Mouse (Mus musculus) hindlimb bud, embryonic 11.5 days (tissue): Measurements from ENCODE around the gene Ndel1.
A peak's percentile ranks its signal among the peaks of the same experiment; 100 is the strongest.

ENCODE experiments used
- DNase-seq: peaks from one replicate; pipeline ENCODE4 v3.0.0-alpha.2; 2012; ENCODE audit warnings: low read depth, low spot score; ENCODE audit errors: extremely low spot score

The Ndel1 gene

DNA sequence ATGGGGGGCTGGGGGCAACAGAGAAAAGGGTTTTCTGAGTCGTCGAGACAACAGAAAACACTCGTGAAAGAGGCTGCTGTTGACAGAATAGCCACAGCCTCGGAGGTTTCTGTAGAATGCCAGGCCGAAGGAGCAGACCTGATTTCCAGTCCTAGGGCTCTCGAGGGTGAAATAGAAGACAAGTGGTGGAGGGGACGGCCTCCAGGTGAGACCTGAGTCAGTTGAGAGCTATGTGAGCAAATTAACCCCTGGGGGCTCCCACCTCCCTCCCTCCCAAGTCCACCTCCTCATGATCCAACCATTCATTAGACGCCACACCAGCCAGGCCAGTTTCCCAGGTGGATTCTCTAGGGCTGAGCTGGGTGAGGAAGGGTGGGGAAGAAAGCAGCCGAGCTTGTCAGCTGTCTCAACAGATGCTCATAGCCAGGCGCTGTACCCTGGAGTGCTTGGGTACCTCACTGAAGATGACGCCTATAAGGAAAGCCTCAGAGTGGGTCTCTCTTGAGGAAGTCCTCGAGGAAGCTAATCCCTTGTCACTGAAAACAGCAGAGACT lies 22.3 kb upstream of the Ndel1 start:
- no peak for DNase-seq

DNA sequence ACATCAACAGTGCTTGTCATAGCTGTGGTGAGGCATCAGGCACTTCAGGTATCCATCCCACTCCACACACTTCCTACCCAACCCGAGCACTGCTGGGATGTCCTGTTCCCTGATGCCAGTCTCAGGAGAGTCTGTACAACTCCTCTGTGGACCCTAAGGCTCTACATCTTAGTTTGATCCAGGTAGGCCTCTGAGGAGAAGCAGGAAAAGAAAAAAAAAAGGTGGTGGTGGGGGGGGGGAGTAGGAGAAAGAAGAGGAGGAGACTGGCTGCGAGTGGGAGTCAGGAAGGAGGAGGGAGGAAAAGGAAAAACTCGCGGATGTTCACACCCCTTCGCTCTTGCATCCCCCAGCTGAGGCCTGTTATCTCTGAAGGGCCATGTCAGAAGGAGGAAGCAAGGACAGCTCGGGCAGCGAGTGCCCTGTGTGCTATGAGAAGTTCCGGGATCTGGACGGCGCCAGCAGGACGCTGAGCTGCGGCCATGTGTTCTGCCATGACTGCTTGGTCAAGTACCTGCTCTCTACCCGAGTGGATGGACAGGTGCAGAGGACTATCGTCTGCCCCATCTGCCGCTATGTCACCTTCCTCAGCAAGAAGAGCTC lies 20.7 kb upstream of the Ndel1 start:
- no peak for DNase-seq

DNA sequence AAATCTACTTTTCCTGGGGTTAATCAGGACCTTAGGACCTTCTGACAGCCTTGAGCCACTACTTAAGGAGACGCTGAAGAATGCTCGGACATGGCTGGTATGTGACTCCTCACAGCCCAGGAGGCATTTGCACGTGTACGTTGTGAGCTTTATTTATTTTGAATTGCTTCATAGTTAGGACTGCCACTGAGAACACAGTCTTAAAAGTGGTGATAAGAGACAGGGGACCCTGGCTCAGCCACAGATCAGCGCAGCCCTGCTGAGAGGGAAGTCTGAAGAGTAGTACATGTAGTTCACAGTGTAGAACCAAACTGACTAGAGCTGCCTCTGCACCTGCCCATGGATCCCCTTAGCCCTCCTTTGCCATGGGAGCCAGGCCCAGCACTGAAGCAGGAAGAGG lies 20.2 kb upstream of the Ndel1 start:
- no peak for DNase-seq

DNA sequence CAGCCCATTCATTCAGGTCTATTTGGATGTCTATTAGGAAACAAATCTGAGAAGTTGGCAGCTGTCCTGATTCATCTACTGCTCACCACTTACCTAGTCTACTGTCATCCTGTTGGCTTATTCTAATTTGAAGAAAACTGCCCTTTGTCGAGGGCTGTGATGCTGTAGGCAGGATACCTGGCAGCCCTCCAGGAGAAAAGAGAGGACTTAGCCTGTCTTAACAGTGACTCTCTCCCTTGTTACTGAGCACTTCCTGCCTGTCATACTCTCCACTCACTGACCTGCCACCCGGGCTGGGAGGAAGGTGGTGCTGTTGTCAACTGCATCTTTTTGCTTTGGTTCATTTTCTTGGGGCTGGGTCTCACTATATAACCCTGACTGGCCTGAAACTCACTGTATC lies 19.0 kb upstream of the Ndel1 start:
- DNase-seq, result no peak

DNA sequence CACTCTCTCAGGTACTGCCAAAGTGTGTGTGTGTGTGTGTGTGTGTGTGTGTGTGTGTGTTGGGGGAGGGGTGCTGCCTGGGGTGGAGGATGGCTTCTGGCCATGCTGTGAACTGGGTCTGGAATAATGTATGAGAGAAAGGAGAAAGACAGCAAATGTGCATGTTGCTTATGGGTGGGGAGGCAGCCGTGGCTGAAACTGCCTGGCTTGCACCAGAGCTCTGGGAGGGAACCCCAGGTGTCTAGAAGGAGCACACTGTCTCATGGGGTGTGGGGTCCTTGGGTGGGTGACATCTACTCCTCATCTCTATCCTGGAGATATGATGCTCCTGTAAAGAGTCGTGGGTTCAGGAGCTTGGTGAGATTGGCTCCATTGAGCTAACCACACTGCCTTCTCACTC lies 17.0 kb upstream of the Ndel1 start:
- no peak for DNase-seq

DNA sequence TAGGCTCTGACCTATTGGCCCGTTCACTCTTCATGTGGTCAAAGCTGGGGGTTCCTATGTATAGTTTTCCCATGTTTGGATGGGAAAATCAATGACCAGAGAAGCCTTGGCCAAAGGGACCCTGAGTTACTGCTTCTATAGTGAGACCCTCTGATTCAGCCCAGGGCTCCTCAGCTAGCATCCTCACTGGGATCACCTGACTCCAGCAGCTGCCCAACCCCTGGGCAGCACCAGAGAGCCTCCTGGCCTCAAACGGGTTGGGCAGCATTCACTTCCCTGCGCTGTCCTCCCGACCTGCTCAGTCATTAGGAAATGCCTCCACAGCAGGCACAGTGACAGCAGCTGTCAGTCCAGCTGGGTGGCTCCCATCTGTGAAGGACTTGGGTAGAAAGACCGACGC lies 16.6 kb upstream of the Ndel1 start, which contains the start of gene Rnf222:
Gene Rnf222 (plus strand): TSS at position 301 of the 400 bp plus-strand sequence.
- DNase-seq, result no peak

DNA sequence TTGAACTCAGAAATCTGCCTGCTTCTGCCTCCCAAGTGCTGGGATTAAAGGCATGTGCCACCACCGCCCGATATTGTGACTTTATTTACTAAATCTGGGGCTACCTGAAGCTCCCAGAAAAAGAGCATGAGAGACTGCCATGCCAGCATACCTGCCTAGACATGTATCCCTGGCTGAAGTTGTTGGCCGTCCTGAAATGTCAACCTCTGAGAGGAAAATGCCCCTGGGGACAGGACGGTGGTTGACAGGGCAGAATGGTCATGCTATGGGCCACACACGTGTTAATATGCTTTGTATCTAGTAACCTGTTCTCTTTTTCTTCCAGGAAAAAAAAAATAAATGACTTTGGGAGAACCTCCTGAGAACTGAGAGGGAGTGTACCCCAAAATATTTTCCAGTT lies 14.4 kb upstream of the Ndel1 start:
- DNase-seq, result no peak

DNA sequence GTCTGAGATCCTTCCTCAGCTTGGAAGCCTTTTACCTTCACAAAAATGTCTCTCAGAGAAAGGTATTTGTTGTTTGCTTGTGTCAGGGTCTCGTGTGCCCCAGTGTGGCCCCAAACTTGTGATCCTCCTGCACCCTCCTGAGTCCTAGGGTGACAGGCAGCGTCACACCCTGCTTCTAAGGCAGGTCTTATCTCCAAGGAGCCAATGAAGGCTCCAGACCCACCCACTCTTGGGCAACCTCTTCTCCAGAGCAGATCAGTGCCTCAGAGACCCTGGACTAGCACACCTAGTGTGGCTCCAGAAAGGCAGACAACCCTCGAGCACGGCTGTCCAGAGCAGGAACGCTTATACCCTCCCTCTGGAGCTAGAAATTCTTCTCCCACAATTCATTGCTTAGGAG lies 12.7 kb upstream of the Ndel1 start:
- no peak for DNase-seq

DNA sequence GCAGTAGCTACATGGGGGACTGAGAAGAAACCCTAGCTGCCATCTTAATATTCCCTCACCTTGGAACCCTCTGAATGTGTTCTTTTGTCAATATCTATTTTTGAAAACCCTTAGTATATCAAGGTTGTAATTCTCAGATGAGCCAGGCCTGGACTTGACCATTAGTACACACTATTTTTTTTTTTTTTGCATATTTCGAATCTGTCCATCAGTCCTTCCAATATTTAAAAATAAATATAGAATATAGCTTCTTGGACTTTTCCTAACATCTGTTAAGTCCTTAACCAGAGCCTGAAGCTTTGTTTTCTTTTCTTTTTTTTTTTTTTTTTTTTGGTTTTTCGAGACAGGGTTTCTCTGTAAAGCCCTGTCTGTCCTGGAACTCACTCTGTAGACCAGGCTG lies 12.2 kb upstream of the Ndel1 start:
- DNase-seq, result no peak

DNA sequence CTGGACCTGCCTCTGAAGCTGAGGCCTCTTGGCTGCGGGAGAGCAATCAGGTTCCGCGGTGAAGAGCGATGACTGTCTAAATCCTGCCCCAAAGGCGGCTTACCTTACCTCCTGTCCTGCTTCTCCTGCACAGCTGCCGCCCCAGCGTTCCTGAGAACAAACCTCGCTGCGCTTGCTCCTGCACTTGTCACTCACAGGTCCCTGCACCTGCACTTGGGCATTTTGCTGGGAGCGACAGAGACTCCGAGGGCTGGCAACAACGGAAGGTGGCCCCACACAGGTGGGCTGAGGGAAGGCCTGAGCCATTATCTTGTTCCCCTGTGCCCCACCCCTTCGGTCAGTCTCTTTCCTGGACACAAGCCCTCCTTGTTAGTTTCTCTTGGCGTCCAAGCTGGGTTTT lies 10.4 kb upstream of the Ndel1 start:
- no peak for DNase-seq

DNA sequence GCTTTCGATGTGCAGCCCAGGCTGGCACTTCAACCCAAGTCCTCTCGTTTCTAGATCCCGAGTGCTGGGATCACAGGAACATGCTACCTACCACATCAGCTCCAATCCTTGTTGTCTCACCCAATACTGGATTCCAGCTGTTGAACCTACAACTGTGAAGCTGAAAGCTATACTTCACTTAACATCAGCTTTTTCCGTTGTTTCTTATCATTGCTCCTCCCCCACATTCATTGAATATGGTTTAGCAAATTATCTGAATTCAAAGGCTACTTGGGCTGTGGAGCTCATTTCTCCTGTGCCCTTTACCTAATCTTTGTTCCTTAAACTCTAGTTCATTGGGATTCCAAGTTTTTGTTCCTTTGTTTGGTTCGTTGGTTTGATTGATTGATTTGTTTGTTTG lies 7.2 kb upstream of the Ndel1 start:
- no peak for DNase-seq

DNA sequence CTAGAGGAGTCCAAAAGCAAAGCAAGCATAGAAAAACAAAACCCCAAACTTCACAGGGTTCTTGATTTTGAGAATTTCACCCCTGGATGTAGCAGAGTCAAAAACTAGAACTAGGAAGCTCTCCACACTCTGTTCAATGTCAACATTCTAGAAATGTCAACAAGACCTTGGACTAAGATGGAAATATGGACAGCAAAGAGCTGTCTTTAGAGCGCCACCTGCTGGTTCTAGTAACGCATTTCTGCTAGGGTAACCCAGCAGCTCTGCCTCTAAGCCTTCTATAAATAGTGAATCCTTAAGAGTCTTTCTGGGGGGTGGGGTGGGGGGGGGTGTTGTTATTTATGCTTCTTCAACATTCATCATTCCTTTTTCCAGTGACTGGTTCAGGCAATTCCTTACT lies 3.2 kb upstream of the Ndel1 start:
- DNase-seq, result peak; percentile 41

DNA sequence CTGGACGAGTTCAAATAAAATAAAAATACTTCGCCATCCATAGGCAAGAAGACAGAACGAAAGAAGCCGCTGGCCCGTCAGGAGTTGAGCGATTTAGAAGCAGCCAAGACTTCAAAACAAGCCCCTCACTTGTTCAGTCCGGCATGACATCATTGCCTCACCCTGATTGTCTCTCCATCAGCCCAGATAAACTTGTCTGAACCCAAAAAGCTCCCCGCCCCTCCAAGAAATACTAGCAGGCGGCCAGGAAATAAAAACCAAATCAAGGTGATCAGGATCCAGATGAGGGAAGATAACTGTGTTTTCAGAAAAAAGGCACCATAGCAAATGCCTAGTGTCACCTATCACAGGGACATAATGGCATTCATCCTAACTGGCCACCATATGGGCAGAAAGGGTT lies 381 bp downstream of the Ndel1 start:
- no peak for DNase-seq

DNA sequence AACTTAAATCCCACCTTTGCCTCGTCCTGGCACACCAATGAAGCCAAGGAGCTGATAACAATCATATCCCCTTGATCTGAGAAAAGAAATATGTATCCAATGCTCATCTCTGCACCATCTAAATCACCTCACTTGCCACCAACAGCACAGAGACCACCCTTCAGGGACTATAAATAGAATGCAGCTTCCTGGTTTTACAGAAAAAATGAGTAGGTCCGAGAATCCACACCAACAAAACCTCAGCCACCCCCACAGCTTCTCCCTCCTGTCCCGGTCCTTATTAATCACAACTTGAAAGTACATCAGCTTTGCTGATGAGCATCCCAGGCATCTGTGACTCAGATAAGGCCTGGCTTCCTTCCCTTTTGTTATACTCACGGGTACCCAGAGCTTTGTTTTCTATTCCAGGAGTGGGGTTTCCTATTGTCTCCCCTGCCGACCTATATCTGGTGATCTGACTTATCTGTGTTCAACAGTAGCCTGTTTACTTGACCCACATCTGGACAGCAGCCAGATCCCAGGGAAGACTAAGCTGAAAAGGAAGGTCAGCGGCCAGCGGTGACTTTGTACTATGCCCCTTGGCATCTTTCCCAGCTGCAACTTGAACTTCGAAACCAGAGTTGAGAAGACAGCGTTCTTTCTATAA lies 7.0 kb downstream of the Ndel1 start:
- no peak for DNase-seq

DNA sequence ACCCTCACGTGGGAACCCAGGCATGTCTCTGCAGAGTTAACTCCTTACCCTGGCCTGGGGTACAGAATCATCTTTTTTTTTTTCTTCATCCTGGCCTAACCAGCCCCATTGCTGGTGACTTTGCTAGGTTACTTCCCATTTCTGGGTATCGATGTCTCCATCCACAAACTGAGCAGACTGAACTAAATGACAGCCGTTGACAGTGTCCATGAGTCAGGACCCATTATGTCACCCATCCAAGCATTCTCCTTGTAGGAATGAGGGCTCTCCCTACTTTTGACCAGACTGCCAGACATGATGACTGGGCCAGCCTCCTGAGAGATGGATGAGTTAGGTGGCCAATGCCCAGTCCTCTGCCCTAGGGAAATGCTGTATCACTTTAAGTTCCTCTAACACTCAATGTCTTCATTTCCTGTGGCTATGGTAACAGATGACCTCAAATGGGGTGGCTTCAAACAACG lies 8.0 kb downstream of the Ndel1 start:
- no peak for DNase-seq

DNA sequence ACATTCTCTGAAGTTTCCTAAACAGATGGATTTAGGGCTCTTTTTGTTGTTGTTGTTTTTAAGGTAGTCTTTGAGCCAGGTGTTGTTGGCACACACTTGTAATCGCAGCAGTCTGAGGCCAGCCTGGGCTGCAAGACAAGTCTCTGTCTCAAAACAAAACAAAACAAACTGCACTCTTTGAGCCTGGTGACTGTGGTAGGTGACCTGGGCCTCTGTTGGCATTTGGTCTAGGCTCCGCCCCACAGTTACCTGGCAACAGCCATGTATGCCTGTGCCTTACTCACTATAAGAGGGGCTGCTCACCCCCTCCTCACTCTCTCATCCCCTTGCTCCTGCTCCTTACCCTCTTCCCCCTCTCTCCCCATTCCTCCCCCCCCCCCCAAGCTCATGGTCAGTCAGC lies 9.4 kb downstream of the Ndel1 start:
- no peak for DNase-seq

DNA sequence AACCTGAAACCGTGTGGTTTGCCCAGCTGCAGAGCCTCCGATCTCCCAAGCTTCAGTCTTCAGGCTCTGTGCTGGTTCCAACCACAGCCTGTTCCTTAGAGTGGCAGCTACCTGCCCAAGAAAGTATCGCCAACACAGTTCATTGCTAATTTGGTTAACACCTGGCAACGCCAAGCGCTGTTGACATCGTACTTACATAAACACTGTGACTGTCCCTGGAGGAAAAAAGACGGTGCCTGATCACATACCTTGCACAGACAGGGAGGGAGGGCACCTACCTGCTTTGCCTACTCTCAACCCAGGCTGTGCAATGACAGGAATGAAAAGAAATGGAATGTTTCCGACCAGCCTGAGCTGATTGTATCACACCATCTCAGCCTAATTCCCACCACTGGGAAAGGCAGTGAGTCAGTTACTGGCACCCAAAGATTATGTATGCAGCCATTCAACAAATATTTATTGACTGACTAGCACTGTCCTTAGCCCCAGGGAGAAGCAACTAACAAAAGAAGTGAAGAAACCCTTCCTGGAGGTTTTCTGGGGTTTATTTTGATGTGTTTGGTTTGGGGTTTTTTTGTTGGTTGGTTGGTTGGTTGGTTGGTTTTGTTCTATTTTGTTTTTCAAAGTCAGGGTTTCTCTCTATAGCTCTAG lies 11.6 kb downstream of the Ndel1 start:
- no peak for DNase-seq

DNA sequence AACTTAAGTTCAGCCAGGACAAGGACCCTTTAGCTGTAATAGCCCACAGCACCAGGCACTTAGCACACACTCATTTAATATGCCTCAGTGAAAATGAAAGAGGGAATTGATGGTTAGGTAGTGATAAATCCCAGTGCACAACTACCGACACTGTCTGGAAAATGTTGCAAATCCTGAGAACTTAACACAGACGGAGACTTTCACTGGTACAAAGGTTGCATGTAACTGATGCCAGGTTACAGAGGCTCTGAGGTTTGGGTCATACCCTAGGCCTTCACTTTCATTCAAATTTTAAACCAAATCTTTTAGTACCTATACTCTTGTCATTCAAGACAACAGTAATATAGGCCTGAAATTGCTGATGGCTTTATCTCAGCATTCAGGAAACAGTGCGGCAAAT lies 14.3 kb downstream of the Ndel1 start:
- DNase-seq, result no peak

DNA sequence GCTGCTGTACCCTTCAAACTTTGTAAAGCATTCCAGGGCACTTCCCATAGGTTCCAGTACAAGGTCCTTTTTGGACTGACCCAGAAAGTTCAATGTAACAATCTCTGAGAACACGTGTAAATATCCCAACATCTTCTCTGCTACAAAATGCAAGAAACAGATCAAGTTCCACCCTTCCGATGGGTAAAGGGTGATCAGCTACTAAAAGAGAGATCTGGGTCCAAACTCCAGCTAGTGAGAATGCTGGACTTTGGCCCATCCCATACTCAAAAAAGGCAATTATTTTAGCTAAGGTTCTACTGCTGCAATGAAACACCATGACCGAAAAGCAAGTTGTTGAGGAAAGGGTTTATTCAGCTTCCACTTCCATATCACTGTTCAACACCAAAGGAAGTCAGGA lies 17.0 kb downstream of the Ndel1 start:
- DNase-seq, result no peak

DNA sequence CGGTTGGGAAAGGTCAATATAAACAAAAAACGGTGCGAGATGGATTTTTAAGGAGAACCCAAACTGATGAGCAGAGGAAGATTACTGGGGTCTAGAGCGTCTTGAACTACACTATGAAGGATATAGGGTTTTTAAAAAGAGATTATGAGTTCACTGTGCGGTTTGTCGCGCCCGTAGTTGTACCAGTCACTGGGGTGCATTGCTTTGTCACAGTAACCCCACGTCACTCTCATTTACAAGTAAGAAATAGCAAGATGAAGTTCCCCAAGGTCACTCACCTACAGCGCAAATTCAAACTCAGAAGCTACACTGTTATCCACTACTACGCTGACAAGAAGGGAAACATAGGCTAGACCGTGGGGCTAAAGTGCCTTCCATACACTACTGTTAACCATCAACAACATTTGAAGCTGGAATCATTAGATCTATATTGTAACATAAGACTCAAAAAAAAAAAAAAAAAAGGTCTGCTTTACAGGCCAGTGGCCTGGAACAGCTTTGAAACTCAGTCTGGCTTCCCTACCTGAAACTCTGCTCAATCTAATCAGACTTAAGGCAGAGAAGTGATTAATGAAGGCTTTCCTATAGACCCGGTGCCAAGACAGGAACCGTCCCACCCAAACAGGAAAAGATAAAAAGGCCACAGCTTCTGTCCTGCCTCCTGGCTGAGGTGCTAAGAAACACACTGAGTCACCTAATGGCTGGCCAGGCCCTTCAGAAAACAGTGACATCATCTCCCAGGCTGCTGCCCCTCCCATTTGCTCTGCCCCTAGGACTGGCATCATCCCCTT lies 17.9 kb downstream of the Ndel1 start:
- no peak for DNase-seq

DNA sequence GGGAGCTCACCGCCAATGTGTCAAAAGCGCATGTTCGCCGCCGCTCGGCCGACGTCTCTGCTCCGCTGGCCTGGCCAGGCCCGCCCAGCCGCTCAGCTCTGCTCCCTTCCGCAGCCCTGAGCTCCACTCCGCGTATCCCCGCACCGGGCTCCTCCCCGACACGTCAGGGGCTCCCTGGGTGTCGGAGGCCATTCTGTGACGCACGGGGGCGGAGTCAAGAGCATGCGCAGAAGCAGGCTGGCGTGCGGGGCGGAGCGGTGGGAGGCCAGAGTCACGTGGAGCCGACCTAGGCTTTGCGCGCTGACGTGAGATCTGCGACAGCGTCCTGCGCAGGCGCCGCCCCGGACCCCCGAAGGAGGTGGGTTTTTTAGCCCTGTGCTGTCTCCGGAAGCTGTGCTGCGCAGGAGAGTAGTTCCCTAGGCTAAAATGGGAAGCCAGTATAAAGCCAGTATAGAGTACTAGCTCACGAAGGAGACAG lies 18.7 kb downstream of the Ndel1 start:
- peak; percentile 89 for DNase-seq
